Mouse (Mus musculus) kidney, postnatal 14 days (tissue): ENCODE data around the gene Lysmd4.
"Not testable (repeated sequence)": the region's sequence is repeated elsewhere in the genome, so short reads cannot be mapped to it uniquely, and the experiment has no call there.

Source experiments
- DNase-seq: peaks from one replicate; pipeline ENCODE4 v3.0.0; 2022; ENCODE audit warnings: mixed read lengths

Lysmd4 gene

DNA sequence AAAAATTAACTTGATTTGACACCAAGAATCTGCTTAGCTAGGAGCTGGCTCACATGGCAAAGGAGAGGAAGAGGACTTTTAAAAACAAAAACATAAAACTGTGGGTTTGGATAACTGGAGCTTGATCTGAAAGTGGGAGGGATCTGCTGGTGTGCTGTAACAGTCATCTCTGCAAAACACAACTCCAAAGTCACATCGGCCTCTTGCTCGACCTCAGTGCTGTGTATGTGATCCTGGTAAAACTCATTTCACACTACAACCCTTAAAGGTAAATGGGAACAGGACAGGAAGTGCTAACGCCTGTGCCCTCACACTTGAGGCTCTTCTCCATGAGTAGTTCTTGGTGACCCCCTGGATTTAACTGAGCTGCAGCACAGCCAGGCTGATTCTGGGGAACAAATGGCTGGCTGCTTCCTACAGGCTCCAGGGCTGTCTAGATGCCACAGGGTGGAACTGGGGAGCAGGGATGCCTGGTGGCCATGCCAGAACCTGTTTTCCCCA, 8.3 kb downstream of the Lysmd4 start:
- DNase-seq, result no peak

DNA sequence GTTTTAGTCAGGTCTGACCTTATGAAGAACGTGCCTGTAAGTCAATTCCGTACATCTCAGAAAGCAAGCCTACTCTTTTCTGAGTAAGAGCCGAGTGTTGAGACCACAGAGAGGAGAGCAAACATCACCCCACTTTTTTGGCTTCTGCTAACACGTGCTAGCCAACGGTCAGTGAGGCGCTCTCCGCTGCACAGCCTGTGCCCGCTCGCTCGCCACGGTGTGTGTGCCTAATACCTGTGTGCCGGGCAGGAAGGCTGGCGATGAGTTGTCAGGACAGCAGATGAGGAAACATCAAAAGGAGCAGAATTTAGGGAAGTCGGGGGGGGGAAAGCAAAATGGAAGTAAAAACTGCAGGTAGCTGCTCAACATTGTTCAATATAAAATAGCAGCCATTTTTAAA, 10.2 kb downstream of the Lysmd4 start:
- no peak for DNase-seq

DNA sequence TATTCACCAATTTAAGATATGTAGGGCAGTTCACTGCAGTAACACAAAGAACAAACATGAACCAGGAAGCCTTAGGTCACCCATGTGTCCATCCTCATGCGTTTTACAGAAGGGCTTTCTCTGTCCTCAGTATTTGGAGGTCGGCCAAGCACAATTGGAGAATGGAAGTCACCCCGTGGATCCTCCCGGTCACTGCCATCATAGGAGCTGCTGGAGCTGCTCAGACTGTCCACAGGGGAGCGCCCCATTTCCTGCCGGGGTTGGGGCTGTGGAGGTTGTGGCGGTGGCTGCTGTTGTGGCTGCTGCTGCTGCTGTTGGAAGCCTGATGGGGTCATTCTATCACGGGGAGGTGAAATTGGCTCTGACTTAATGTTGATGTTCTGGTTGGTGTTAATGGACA, 12.5 kb downstream of the Lysmd4 start:
- DNase-seq, result peak; percentile 71

DNA sequence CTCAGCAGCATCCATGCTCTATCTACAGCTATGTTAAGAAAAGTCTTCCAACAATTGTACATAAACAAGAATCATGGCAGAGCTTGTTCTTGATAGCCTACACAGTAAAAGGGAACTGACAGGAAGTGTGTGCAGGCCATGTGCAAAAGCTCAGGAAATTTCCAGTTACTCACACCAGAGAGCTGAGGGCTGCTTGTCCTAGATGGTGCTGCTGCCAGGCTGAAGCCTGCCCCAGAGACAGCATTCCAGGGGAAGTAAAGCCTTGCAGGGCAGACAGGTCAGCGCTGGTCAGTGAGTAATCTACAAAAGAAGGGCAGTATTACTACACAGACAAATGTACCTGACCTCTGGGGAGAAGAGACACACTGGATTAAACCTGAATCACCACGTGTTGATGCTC, 14.0 kb downstream of the Lysmd4 start:
- no peak for DNase-seq

DNA sequence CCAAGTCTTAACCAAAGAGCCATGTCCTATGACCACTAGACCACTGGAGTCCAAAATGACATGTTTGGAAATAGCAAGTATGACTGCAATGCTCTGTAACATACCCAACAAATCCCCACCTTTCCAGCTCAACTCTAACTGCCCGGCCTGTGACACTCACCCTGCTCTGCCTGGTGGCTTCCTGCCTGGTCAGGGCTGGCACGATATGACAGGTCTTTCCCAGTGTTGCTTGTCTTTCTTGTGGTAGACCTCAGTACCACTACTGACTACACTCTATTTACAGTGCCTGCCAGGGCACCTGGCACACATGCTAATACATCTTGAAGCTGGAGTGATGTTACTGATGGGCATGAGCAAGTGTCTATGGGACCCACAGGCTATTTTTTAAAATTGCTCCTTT, 15.4 kb downstream of the Lysmd4 start:
- no peak for DNase-seq

DNA sequence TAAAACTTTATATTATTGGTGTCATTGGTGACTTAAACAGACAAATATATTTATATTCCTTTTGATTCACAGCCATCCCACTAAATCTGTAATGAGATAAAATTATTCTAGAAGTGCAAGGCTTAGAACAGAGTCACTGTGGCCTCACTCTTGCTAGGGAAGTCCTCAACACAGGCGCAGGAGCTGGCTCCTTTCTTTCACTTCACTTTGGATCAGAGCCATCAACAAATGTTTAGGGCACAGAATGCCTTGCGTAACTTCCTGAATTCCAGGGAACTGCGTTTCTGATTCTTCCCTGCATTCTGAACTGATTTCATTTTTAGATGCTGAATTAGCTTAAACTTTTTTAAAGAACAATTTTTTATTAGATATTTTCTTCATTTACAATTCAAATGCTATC, 19.6 kb downstream of the Lysmd4 start:
- DNase-seq, result no peak

DNA sequence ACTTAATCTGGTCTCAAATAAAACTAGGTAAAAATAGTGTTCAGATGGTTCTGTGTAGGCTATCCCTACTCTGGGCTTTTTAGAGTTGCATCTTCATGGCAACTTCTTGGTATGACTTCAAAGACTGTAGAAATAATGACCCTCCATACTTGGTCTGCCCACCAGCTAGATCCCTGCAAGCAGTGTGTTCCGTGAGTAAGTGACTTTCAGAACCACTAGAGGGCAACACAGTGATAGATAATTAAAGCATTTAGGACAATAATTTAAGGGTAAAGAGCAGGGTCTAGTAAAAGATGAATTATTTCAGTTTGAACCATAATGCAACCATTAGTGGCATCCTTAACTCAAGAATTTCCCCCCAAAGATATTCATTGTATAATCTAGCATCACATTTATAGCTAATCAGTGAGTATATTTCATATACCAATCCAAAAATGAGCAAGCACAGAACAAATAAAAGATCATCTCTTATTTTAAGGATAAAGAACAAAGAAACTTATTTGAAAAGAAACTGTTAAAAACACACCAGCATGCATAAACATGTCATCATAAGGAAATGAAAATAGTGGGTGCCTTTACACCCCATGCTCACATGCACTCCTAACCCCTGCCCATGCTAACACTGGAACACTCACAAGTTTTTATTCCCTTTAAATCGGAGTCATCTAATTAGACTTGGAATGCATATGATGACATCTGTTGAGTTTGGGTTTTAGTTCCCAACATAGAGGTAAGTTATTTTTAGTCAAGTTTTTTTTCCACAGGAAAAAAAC, 21.0 kb downstream of the Lysmd4 start:
- DNase-seq, result peak; percentile 42

DNA sequence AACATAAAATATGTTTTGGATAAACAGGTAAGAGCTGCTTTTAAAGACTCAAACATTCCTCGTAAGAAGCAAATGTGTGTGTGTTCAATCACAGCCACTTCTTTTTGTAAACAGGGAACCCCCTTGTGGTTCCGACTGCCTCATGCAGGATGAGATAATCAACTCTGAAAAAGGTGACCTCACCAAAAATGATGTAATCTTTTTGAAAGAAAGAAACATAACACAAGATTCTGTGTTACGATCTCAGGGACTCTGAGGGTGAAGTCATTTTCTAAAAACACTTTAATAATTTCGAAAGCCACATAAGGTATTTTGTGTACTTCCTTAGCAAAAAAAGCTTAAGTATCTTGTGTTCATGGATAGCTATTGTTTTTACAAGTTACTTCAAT, 21.5 kb downstream of the Lysmd4 start:
- no peak for DNase-seq

DNA sequence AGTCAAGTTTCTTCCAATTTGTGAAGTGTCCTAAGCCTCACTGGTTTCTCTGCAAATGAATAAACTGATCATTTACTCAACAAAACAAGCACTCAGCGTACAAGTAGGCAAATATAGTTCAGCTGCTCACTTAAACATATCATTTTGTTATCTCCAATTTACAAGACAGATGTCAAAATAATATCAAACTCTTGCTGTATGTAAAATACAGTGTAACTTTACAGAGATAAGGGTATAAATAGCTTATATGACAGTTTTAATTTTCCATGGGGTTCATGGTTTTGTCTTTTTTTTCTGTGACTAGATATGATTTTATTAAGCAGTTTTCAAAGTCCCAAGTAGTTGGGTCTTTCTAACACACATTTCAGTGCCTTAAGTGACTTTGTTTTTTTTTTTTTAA, 22.9 kb downstream of the Lysmd4 start:
- DNase-seq, result no peak

DNA sequence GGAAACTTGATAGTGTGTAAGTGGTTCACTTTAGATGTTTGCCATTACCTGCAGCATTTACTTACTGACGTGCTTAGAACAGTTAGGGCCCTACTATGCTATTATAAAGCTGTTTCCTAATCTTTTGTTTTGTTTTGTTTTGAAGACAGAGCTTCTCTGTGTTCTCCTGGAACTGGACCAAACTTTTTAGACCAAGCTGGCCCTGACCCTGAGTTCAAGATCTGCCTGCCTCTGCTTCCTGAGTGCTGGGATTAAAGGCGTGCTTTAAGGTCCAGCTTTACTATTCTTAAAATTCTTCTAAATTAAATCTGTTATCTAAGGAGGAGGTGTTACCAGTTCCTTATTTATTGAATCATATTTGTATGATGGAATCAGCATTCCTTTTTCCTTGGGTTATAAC, 23.7 kb downstream of the Lysmd4 start:
- DNase-seq, result no peak

DNA sequence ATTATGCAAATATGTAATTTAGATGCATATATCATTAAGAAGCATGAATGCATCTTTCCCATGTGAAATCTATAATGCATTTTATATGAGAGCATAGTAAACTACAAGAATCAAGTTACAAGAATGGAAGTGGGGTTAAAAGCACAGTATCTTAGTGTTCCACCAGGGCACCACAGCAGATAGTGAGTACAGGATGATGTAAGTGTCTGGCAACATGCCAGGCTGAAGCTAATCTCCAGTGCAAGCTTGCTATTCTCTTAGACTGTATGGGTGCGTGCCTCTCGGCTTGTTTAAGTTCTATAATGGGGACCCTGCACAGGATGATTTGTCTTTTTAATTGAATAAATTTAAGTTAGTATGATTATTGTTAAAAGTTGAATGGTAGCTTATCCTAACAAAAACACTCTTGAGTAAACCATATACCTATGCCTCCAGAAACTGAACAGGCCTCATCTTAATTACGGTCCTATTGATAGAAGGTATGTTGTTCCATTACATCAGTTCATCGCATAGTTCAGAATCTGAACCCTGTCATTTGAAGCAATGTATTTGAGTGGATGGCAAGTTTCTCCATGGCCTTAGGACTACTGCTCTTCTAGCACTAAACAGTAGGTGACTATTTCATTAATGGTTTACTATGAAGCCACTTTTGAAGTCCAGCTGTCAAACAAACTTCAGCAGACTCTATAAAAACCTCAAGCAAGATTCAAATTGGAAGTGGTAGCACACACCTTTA, 37.7 kb downstream of the Lysmd4 start:
- peak; percentile 75 for DNase-seq

DNA sequence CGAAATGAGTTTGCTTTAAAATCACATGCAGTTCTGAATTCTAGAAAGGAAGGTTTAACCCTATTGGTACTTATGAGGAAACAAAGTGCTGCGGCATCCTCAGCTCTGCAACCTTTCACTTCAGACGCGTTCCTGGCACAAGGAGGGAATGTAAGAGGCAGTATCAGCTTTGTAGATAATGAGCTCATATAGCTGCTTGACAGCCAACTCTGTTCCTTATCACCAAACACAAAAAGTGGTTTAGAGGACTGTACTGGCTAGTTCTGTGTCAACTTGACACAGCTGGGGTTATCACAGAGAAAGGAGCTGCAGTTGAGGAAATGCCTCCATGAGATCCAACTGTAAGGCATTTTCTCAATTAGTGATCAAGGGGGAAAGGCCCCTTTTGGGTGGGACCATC, 48.1 kb downstream of the Lysmd4 start:
- DNase-seq, result not testable (repeated sequence)

DNA sequence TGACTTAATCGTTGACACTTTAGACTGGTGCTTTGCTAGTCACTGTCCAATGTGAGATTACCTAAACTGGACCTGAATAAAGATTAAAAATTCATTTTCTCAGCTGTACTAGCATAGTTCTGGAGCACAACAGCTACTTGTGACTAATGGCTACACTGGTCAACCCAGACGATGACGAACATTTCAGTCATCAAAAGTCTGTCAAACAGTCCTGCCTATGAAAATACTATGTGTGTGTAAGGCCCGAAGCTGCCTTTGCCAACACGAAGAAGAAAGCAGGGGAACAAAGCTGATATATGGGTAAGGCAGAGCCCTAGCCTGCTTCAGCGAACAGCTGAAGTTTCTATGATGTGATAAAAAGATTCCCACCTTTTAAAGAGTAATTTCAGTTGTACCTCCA, 61.2 kb downstream of the Lysmd4 start:
- no peak for DNase-seq

DNA sequence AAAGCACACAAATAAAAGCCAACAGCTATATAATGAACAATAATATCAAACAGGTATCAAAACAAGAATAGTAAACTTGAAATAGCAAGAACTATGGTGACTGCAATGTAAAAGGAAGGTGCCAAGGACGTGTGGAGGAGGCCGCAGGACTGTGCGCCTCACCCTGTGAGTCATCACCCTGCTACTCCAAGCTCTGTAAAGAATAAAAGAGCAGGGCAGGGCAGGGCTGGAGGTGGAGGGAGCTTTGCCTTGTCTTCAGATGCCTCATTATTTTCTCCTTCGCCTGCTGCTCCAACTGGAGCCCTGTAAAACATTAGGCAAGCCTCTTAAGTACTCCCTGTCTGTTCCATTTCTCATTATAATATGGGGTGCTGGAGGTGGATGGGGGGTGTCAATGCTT, 65.1 kb downstream of the Lysmd4 start:
- DNase-seq, result no peak

DNA sequence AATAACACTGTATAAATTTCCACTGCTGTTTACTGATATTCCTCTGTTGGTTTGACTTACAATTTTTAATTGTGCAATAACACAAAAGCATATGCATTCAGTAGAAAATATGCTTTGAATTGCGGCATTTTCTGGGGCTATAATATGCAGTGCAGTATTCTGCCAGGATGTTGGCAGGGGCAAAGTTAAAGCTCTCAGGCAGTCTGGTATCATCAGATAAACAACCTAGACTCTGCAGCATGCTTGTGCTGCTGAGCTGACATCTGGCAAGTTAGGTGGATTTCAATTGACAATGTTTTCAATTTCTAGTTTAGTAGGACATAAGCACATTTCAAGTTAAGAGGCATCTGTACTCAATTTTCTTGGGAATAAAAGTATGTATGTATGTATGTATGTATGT, 69.0 kb downstream of the Lysmd4 start:
- DNase-seq, result no peak

DNA sequence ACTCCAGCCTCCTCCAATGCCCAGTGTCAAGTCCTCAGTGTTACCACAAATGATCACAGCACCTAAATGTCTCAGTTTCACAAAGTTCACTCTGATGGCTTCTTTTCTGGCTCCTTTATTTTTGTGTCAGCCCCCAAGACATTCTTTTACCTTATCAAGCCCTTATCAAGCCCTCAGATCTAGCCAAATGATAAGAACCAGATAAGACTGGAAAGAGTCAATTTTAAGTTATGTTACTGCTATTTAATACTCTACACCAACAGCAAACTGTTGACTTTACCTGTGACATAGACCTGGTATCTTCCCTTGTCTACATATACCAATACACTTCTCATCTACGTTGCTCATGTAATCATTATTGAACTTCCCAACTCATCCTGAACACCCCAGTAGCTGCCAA, 74.1 kb downstream of the Lysmd4 start:
- no peak for DNase-seq

DNA sequence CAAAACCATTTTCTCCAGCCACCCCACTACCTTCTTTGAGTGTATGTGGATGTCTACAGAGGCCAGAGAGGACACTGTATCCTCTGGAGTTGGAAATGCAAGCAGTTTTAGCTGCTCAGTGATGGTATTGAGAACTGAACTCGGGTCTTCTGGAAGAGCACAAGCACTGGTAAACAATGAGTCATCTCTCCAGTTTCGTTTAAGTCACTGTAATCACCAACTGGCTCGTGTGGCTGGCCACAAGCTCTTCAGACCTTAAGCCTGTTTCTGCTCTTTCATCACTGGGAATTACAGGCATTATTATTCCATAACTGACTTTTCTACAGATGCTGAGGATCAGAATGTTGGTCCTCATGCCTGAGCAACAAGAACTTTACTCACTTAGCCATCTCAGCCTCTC, 82.6 kb downstream of the Lysmd4 start:
- DNase-seq, result no peak

DNA sequence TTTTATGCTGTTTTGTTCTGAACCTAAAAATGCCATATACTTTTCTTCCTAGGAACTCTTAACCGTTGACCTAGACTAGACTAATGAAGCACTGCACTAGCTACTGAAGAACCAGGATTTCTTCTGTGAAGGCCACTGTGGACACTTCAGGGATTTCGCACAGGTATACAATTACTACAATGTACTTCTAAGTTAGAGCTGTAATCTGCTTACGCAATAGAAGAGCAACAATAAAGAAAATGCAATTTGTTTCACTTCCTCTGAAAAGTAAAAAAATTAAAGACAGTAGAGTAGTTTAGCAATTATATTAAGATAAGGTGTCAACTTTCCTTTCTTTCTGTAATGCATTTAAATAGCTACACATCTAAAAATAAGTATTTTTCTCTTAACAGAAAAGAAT, 84.7 kb downstream of the Lysmd4 start:
- DNase-seq, result no peak

DNA sequence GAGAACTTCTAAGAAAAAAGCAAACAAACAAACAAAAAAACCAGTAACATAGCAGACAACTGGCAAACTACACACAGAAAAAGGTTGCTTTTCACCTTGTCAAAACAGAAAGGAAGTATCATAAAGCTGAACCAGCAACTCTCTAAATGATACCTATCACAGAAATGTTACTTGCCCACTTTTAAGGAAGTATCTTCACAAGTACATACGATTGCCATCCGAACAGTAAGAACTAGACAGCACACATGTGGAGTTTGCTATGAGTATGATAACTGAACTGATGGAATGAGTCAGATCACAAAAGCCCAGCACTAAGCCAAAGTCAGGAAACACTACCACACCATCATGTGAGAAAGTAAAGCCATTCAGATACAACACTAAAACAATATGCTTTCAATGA, 85.8 kb downstream of the Lysmd4 start:
- DNase-seq, result no peak

DNA sequence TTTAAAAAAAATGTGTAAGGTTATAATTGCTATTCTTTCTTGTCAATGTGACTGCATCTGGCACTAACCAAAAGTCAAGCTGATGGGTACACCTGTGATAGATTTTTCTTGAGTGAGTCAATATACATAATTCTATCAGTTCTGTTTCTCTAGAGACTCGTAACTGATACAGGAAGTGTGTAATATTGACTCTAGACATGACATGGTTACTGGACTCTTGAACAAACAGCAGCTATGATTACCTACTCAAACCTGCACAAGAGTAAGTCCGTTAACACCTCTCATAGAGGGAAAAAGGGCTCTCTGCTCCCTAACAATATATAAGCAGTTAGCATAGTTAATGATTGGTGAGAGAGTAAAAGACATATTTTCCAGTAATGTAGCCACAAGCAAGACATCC, 87.8 kb downstream of the Lysmd4 start:
- no peak for DNase-seq

DNA sequence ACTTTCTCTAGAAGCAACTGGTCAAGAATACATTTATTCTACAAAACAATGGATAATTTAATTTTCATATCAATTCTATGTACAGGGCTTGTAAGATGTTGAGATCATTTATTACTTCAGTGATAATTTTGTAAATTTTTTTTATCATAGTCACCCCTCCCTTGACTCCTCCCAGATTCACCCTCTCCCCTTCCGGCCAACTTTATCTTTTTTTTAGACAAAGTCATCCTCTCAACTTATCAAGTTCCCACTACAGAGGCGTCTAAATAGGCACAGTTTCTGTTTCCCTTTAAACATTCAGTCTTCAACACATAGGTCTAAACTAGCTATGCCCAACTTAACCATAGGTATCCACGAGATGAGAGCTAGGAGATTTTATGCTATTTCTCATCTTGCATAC, 90.9 kb downstream of the Lysmd4 start:
- DNase-seq, result no peak

DNA sequence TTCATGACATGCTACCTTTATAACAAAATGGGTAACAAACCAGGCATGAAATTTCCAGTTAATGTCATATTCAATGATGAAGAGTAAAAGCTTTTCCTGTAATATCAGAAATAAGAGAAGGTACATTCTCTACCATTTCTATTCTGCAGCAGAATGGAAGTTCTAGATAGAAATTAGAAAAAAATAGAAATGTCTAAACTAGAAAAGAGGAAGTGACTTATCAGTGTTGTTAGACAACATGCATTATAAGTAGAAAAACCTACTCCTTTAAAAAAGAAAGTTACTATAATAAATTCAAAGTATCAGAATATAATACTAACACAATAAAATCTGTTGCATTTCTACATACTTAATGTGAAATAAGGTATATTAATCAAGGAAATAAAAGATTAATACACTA, 96.4 kb downstream of the Lysmd4 start:
- DNase-seq, result no peak

DNA sequence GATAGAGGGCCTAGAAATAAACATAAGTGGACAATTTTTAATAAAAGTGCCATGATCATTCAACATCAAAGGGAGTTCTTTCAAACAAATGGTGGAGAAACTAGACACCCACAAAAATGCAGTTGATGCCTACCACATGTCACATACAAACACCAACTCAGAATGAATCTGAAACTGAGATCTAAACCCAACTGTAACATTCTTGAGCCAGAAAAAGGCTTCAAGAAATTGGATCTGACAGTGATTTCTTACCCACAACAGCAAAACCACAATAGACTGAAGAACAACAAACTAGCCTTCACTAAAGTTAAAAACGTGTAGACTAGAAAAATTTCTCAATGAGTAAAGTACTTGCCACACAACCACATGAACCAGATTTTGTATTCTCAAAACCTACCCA, 98.0 kb downstream of the Lysmd4 start:
- DNase-seq, result no peak

DNA sequence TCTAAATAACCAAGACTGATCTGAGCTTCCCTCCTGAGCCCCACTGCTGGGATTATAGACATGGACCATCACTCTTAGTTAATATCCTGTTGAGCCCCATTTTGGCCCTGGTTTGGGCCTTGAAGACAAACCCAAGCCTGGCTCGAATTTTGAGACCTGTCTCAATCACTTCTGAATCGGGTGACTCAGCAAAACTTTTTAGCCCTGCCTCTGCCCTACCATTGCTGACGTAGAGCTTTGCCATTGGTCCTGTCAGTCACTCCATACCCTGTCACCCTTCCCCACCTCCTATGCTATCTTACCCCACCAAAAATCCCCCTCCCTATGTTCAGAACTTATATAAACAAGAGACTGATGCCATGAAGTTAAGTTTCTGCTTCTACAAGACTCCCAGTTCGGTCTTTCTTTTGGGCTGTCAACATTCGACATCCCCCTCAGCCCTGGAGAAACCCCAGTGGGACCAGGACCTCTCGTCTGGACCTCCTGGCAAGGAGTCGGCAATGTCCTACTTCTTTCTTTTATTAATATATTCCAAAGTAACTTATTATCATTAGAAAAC, 119.8 kb downstream of the Lysmd4 start:
- no peak for DNase-seq
